Mouse (Mus musculus) liver, embryonic 16.5 days (tissue): ENCODE results near the gene Lrfn3. TPM values are rescaled to one million over a fixed set of nuclear protein-coding genes. Genes with fewer than 3 reads are reported as not detected.

Experiments
- ATAC-seq: fragments of 200-750 bp; cut with Nextera tagmentation; 2 replicates; pipeline ENCODE4 v1.8.0; 2017; ENCODE audit warnings: low read depth, mild to moderate bottlenecking, moderate number of reproducible peaks, moderate library complexity
- H3K27ac ChIP-seq: fragments of 300-500 bp; sonication (generic); 2 replicates; pipeline ENCODE4 v1.5.1; 2014; ENCODE audit warnings: mild to moderate bottlenecking, low read length
- H3K27me3 ChIP-seq: fragments of 300-500 bp; sonication (generic); 2 replicates; pipeline ENCODE4 v1.6.1; 2014; ENCODE audit warnings: low read depth, low read length, mixed read lengths; ENCODE audit not compliant: control insufficient read depth, insufficient read depth
- H3K36me3 ChIP-seq: fragments of 300-500 bp; sonication (generic); 2 replicates; pipeline ENCODE4 v1.6.1; 2014; ENCODE audit warnings: mild to moderate bottlenecking; ENCODE audit not compliant: control insufficient read depth, insufficient read depth
- H3K4me1 ChIP-seq: fragments of 300-500 bp; sonication (generic); 2 replicates; pipeline ENCODE4 v1.6.1; 2014; ENCODE audit warnings: low read depth, low read length, mixed read lengths; ENCODE audit not compliant: control insufficient read depth
- H3K4me2 ChIP-seq: fragments of 300-500 bp; sonication (generic); 2 replicates; pipeline ENCODE4 v1.6.1; 2014; ENCODE audit warnings: low read depth, low read length, mixed read lengths
- H3K4me3 ChIP-seq: fragments of 300-500 bp; sonication (generic); 2 replicates; pipeline ENCODE4 v1.5.1; 2014; ENCODE audit warnings: low read depth, mild to moderate bottlenecking, low read length
- H3K9ac ChIP-seq: fragments of 300-500 bp; sonication (generic); 2 replicates; pipeline ENCODE4 v1.6.1; 2014; ENCODE audit warnings: low read depth, low read length
- H3K9me3 ChIP-seq: fragments of 300-500 bp; sonication (generic); replicated peaks from 2 replicates; pipeline ENCODE4 v1.6.1; 2016; ENCODE audit warnings: low read length; ENCODE audit not compliant: control insufficient read depth
- WGBS: fragments of 180-500 bp; shearing (Covaris S2); extraction: QIAGEN DNeasy Blood & Tissue Kit; methylation state at CpG from one replicate; pipeline ENCODE4 v1.1.7; 2014; ENCODE audit not compliant: insufficient replicate concordance; 5-methylcytosine and 5-hydroxymethylcytosine counted together
- polyA plus RNA-seq: library from polyadenylated mRNA; unstranded; fragments of >200 nt; fragmentation: Nextera tagmentation; extraction: Ambion mirVana; gene quantifications from 2 replicates; pipeline ENCODE4 v1.2.1, GENCODE M21; 2015

Lrfn3 gene
- polyA plus RNA-seq, 1 experiment from 2014 or later, result 2.1 TPM

DNA sequence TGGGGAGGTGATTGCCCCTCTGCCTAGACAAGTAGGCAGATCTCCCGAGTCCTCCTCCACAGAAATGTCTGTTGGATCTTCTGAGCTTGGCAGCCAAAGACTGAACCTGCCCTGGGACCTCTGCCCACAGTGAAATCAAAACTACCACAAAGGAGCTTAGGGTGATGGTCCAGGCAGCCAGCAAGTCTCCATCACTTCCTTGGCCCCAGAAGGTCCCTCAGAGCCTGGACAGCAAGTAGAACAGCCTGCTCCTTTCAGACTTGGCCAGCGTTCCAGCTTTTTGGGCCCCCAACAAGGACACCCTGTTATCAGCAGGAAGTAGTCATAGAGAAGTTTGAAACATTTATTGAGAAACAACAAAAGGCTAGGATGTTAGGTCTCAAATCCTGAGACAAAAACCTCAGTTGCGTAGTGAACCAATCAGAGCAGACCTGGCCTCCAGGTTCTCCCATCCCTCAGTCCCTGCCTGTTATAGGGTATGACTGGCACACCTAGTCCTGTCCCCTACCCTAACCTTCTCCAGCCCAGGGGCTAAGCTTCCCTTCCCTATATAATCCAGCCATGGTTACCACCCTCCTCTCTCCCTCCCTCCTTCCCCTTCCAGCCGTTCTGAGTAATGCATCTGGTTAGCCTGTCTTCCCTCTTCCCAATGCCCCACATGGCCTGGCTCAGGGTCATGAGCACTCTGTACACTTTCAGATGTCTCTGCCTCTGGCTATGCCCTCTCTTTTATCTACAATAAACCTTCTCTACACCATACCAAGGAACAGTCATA lies 30.4 kb upstream of the Lrfn3 start:
- Histone ChIP-seq H3K27me3 (no peaks in the 10 kb centered on the region), H3K36me3 (no peaks in the 10 kb centered on the region), H3K9ac (no peak overlapping the region), H3K4me2 (no peak overlapping the region), H3K4me3 (no peak overlapping the region), H3K9me3 (no peaks in the 10 kb centered on the region), H3K27ac (peak overlapping the region; percentile 24; the same call in 1 of the 2 replicates), H3K4me1 (no peaks in the 10 kb centered on the region; the same call in 1 of the 2 replicates)
- 41% methylated on average over 4 of the region's 4 CpGs for WGBS
- no peak for ATAC-seq

- Histone ChIP-seq H3K27ac (no peak overlapping the region), H3K4me1 (no peaks in the 10 kb centered on the region), H3K36me3 (no peaks in the 10 kb centered on the region), H3K9ac (no peak overlapping the region), H3K4me2 (no peak overlapping the region), H3K4me3 (no peak overlapping the region), H3K9me3 (no peaks in the 10 kb centered on the region), H3K27me3 (no peaks in the 10 kb centered on the region)
- WGBS, result 63% methylated on average over 9 of the region's 9 CpGs
- ATAC-seq, result no peak
Observed at GRCm38 (mm10) chr7:30384106-30384505, 21.5 kb upstream of the Lrfn3 start.

GRCm38 (mm10) chr7:30380061-30380460 lies 17.5 kb upstream of the Lrfn3 start:
- Histone ChIP-seq H3K27ac (no peak overlapping the region), H3K36me3 (no peaks in the 10 kb centered on the region), H3K4me1 (no peaks in the 10 kb centered on the region), H3K4me2 (no peak overlapping the region), H3K9ac (no peak overlapping the region), H3K4me3 (no peak overlapping the region), H3K9me3 (no peaks in the 10 kb centered on the region), H3K27me3 (no peaks in the 10 kb centered on the region)
- 37% methylated on average over 5 of the region's 5 CpGs for WGBS
- no peak for ATAC-seq

DNA sequence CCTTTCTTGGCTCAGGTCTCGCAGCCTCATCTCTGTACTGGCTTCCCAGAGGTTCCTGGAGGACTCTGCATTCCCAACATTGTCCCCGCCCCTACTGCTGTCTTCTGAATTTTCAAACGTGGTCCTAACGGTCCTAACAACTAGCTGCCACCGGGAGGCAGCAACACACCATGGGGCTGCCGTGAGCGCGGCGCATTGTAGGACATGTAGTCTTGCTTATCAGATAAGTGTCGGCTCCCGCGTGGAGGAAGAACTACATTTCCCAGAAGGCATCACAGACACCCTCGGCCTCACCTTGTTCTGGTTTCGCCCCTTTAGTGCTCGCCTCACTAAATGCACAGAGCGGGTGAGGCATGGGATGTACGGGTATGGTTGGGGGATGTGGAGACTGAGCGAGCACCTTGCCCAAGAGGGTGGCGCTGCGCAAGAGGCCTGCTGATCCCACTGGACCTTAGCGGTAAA lies 11.0 kb upstream of the Lrfn3 start:
- Histone ChIP-seq H3K9me3 (no peaks in the 10 kb centered on the region), H3K27me3 (no peaks in the 10 kb centered on the region), H3K9ac (peak overlapping the region; percentile 20; the same call in 1 of the 2 replicates), H3K27ac (no peak overlapping the region), H3K36me3 (no peaks in the 10 kb centered on the region), H3K4me3 (peak overlapping the region; percentile 55), H3K4me2 (peak overlapping the region; percentile 70), H3K4me1 (peaks cover 3% of the 10 kb centered on the region; the same call in 1 of the 2 replicates)
- ATAC-seq, result peak; percentile 97
- WGBS, result under 1% methylated on average over 21 of the region's 21 CpGs

DNA sequence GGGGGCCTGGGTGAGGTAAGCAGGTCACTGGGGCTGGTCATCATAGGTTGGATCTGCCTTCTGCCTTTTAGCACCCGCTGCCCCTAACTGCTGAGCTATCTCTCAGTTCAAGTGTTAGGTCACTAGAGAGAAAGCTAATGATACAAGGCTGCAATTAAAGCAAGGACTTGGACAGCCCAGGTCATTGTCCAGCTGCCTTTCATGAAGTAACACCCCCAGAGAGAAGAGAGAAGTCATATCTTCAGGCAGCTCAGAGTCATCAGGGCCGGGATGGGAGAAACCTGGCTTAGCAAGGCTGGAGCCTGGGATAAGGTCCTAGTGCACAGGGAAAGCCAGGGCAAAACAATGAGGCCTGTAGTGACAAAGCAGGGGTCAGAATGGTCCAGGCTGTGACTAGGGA lies 4.9 kb upstream of the Lrfn3 start:
- peaks cover 8% of the 10 kb centered on the region; the same call in 1 of the 2 replicates for H3K27me3 ChIP-seq
- H3K9me3 ChIP-seq, result no peaks in the 10 kb centered on the region
- no peak overlapping the region for H3K27ac ChIP-seq
- no peak overlapping the region for H3K4me3 ChIP-seq
- no peak overlapping the region for H3K4me2 ChIP-seq
- H3K4me1 ChIP-seq, result no peaks in the 10 kb centered on the region
- ATAC-seq, result no peak
- H3K36me3 ChIP-seq, result no peaks in the 10 kb centered on the region
- 42% methylated on average over 2 of the region's 2 CpGs for WGBS
- H3K9ac ChIP-seq, result no peak overlapping the region

GRCm38 (mm10) chr7:30363344-30363738 lies 769 bp upstream of the Lrfn3 start:
- Histone ChIP-seq H3K27me3 (peaks cover 11% of the 10 kb centered on the region; the same call in 1 of the 2 replicates), H3K9ac (no peak overlapping the region), H3K4me3 (peak overlapping the region; percentile 58; the same call in 1 of the 2 replicates), H3K27ac (no peak overlapping the region), H3K36me3 (no peaks in the 10 kb centered on the region), H3K9me3 (no peaks in the 10 kb centered on the region), H3K4me1 (no peaks in the 10 kb centered on the region; the same call in 1 of the 2 replicates), H3K4me2 (peak overlapping the region; percentile 50)
- ATAC-seq, result no peak
- WGBS, result 53% methylated on average over 6 of the region's 6 CpGs

- Histone ChIP-seq H3K4me3 (peak overlapping the region; percentile 31; the same call in 1 of the 2 replicates), H3K9me3 (no peaks in the 10 kb centered on the region), H3K4me2 (peak overlapping the region; percentile 43), H3K36me3 (no peaks in the 10 kb centered on the region), H3K4me1 (peaks cover 2% of the 10 kb centered on the region; the same call in 1 of the 2 replicates), H3K9ac (no peak overlapping the region; the same call in 1 of the 2 replicates), H3K27me3 (peaks cover 11% of the 10 kb centered on the region; the same call in 1 of the 2 replicates), H3K27ac (peak overlapping the region; percentile 84)
- WGBS, result 66% methylated on average over 17 of the region's 17 CpGs
- no peak for ATAC-seq
Observed at GRCm38 (mm10) chr7:30360028-30360427, 2.5 kb downstream of the Lrfn3 start.

DNA sequence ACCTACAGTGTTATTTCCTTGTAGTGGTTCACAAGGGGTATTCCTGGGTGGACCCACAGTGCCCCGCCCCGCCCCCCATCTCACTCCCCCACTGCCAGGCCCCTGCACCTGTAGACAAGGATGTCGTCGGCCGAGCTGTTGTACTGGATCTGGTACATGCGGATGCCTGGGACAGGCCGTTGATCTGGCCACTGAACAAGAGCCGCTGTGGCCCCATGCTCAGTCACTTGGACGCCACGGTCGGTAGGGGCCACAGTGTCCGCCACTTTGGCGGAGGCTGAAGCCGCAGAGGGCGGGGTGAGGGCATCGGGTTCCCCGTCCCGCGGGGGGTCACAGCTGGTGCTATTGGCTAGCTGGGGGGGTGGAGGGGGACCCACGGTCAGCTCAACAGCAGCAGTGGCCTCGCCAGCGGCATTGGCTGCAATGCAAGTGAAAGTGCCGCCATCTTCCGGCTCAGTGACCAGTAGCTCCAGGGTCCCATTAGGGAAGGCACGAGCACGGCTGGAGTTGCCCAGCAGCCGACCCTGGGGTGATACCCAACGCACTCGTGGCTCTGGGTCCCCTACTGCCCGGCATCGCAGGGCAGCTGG lies 3.2 kb downstream of the Lrfn3 start:
- H3K36me3 ChIP-seq, result no peaks in the 10 kb centered on the region
- ATAC-seq, result peak; percentile 9; the same call in 1 of the 2 replicates
- peaks cover 8% of the 10 kb centered on the region; the same call in 1 of the 2 replicates for H3K27me3 ChIP-seq
- H3K4me1 ChIP-seq, result peaks cover 2% of the 10 kb centered on the region; the same call in 1 of the 2 replicates
- WGBS, result 73% methylated on average over 31 of the region's 31 CpGs
- no peak overlapping the region; the same call in 1 of the 2 replicates for H3K9ac ChIP-seq
- peak overlapping the region; percentile 84 for H3K27ac ChIP-seq
- H3K9me3 ChIP-seq, result no peaks in the 10 kb centered on the region
- peak overlapping the region; percentile 31; the same call in 1 of the 2 replicates for H3K4me3 ChIP-seq
- H3K4me2 ChIP-seq, result peak overlapping the region; percentile 43
